Mouse (Mus musculus): ENCODE measurements around the gene Psmb7. TPM values are rescaled to one million over a fixed set of nuclear protein-coding genes. Genes with fewer than 3 reads are reported as not detected.

Gene Psmb7
- polyA plus RNA-seq, 1 experiment from 2014 or later = 213 TPM

GRCm38 (mm10) chr2:38556721-38557120 is 87.2 kb downstream of the Psmb7 start:
- no peak overlapping the region for H3K4me2 ChIP-seq
- H3K4me1 ChIP-seq = peaks cover 38% of the 10 kb centered on the region
- no peaks in the 10 kb centered on the region for H3K27me3 ChIP-seq (replicated peaks)
- WGBS = 64% methylated on average over 3 of the region's 3 CpGs
- peaks cover 57% of the 10 kb centered on the region for H3K36me3 ChIP-seq
- no peak overlapping the region for H3K4me3 ChIP-seq
- no peaks in the 10 kb centered on the region for H3K9me3 ChIP-seq
- no peak for ATAC-seq (ENCODE audit: extremely low read depth, insufficient number of reproducible peaks, low FRiP score, low TSS enrichment)
- H3K27ac ChIP-seq (replicated peaks) = no peak overlapping the region
- H3K9ac ChIP-seq = no peak overlapping the region

GRCm38 (mm10) chr2:38555659-38556058 is 88.2 kb downstream of the Psmb7 start:
- Histone ChIP-seq H3K4me1 (peaks cover 36% of the 10 kb centered on the region), H3K4me3 (no peak overlapping the region), H3K27ac (replicated peaks) (no peak overlapping the region), H3K9ac (no peak overlapping the region), H3K4me2 (no peak overlapping the region), H3K9me3 (no peaks in the 10 kb centered on the region), H3K27me3 (replicated peaks) (no peaks in the 10 kb centered on the region), H3K36me3 (peaks cover 57% of the 10 kb centered on the region)
- 82% methylated on average over 4 of the region's 4 CpGs for WGBS
- ATAC-seq (ENCODE audit: extremely low read depth, insufficient number of reproducible peaks, low FRiP score, low TSS enrichment) = no peak

- H3K27ac ChIP-seq (replicated peaks) = no peak overlapping the region
- no peak overlapping the region for H3K4me2 ChIP-seq
- H3K4me3 ChIP-seq = no peak overlapping the region
- H3K9me3 ChIP-seq = no peaks in the 10 kb centered on the region
- 79% methylated on average over 19 of the region's 19 CpGs for WGBS
- no peak overlapping the region for H3K9ac ChIP-seq
- peaks cover 34% of the 10 kb centered on the region for H3K4me1 ChIP-seq
- H3K36me3 ChIP-seq = peaks cover 51% of the 10 kb centered on the region
- ATAC-seq (ENCODE audit: extremely low read depth, insufficient number of reproducible peaks, low FRiP score, low TSS enrichment) = no peak
- no peaks in the 10 kb centered on the region for H3K27me3 ChIP-seq (replicated peaks)
These were observed 89.5 kb downstream of the Psmb7 start for GRCm38 (mm10) chr2:38554226-38554995.

GRCm38 (mm10) chr2:38552004-38552443 is 91.9 kb downstream of the Psmb7 start:
- Histone ChIP-seq H3K4me2 (no peak overlapping the region), H3K36me3 (peaks cover 33% of the 10 kb centered on the region), H3K27me3 (replicated peaks) (no peaks in the 10 kb centered on the region), H3K4me1 (peaks cover 42% of the 10 kb centered on the region), H3K4me3 (no peak overlapping the region), H3K9me3 (no peaks in the 10 kb centered on the region), H3K27ac (replicated peaks) (no peak overlapping the region), H3K9ac (no peak overlapping the region)
- 88% methylated on average over 15 of the region's 15 CpGs for WGBS
- no peak for ATAC-seq (ENCODE audit: extremely low read depth, insufficient number of reproducible peaks, low FRiP score, low TSS enrichment)

GRCm38 (mm10) chr2:38547793-38548517 is 95.9 kb downstream of the Psmb7 start:
- Histone ChIP-seq H3K36me3 (peaks cover 28% of the 10 kb centered on the region), H3K9ac (no peak overlapping the region), H3K4me3 (no peak overlapping the region), H3K27me3 (replicated peaks) (no peaks in the 10 kb centered on the region), H3K4me2 (no peak overlapping the region), H3K9me3 (no peaks in the 10 kb centered on the region), H3K27ac (replicated peaks) (no peak overlapping the region), H3K4me1 (peaks cover 59% of the 10 kb centered on the region)
- no peak for ATAC-seq (ENCODE audit: extremely low read depth, insufficient number of reproducible peaks, low FRiP score, low TSS enrichment)
- WGBS = 71% methylated on average over 11 of the region's 11 CpGs

- ATAC-seq (ENCODE audit: extremely low read depth, insufficient number of reproducible peaks, low FRiP score, low TSS enrichment) = no peak
- Histone ChIP-seq H3K27me3 (replicated peaks) (no peaks in the 10 kb centered on the region), H3K9ac (no peak overlapping the region), H3K9me3 (no peaks in the 10 kb centered on the region), H3K27ac (replicated peaks) (peak overlapping the region; percentile 61), H3K36me3 (peaks cover 17% of the 10 kb centered on the region), H3K4me2 (no peak overlapping the region), H3K4me1 (peaks cover 72% of the 10 kb centered on the region), H3K4me3 (no peak overlapping the region)
- WGBS = 61% methylated on average over 5 of the region's 5 CpGs
These were observed 97.1 kb downstream of the Psmb7 start for GRCm38 (mm10) chr2:38546748-38547147.

- no peak overlapping the region for H3K9ac ChIP-seq
- peak overlapping the region; percentile 61 for H3K27ac ChIP-seq (replicated peaks)
- no peak for ATAC-seq (ENCODE audit: extremely low read depth, insufficient number of reproducible peaks, low FRiP score, low TSS enrichment)
- H3K9me3 ChIP-seq = no peaks in the 10 kb centered on the region
- no peaks in the 10 kb centered on the region for H3K27me3 ChIP-seq (replicated peaks)
- peaks cover 77% of the 10 kb centered on the region for H3K4me1 ChIP-seq
- WGBS = 18% methylated on average over 6 of the region's 6 CpGs
- H3K4me2 ChIP-seq = no peak overlapping the region
- H3K36me3 ChIP-seq = peaks cover 12% of the 10 kb centered on the region
- no peak overlapping the region for H3K4me3 ChIP-seq
These were observed 97.7 kb downstream of the Psmb7 start for GRCm38 (mm10) chr2:38546222-38546621.

GRCm38 (mm10) chr2:38545706-38546105 is 98.2 kb downstream of the Psmb7 start:
- H3K9ac ChIP-seq = no peak overlapping the region
- no peak for ATAC-seq (ENCODE audit: extremely low read depth, insufficient number of reproducible peaks, low FRiP score, low TSS enrichment)
- H3K27ac ChIP-seq (replicated peaks) = peak overlapping the region; percentile 61
- no peaks in the 10 kb centered on the region for H3K9me3 ChIP-seq
- H3K4me3 ChIP-seq = no peak overlapping the region
- H3K4me2 ChIP-seq = no peak overlapping the region
- no peaks in the 10 kb centered on the region for H3K27me3 ChIP-seq (replicated peaks)
- peaks cover 6% of the 10 kb centered on the region; the same call in 1 of the 2 replicates for H3K36me3 ChIP-seq
- H3K4me1 ChIP-seq = peaks cover 82% of the 10 kb centered on the region

GRCm38 (mm10) chr2:38544982-38545381 is 98.9 kb downstream of the Psmb7 start:
- Histone ChIP-seq H3K4me2 (no peak overlapping the region), H3K4me3 (no peak overlapping the region), H3K36me3 (0 out of 2 replicates have a peak, but pooled peaks cover 3% of the 10 kb centered on the region), H3K27me3 (replicated peaks) (no peaks in the 10 kb centered on the region), H3K9me3 (no peaks in the 10 kb centered on the region), H3K9ac (no peak overlapping the region), H3K27ac (replicated peaks) (no peak overlapping the region), H3K4me1 (peaks cover 89% of the 10 kb centered on the region)
- WGBS = 76% methylated on average over 6 of the region's 6 CpGs
- ATAC-seq (ENCODE audit: extremely low read depth, insufficient number of reproducible peaks, low FRiP score, low TSS enrichment) = no peak

GRCm38 (mm10) chr2:38544341-38544740 is 99.5 kb downstream of the Psmb7 start:
- H3K4me3 ChIP-seq = no peak overlapping the region
- H3K27me3 ChIP-seq (replicated peaks) = no peaks in the 10 kb centered on the region
- H3K27ac ChIP-seq (replicated peaks) = no peak overlapping the region
- peaks cover 90% of the 10 kb centered on the region for H3K4me1 ChIP-seq
- H3K9ac ChIP-seq = no peak overlapping the region
- no peak for ATAC-seq (ENCODE audit: extremely low read depth, insufficient number of reproducible peaks, low FRiP score, low TSS enrichment)
- H3K4me2 ChIP-seq = no peak overlapping the region
- no peaks in the 10 kb centered on the region for H3K36me3 ChIP-seq
- no peaks in the 10 kb centered on the region for H3K9me3 ChIP-seq

GRCm38 (mm10) chr2:38543158-38543557 is 100.7 kb downstream of the Psmb7 start:
- WGBS = 77% methylated on average over 2 of the region's 2 CpGs
- H3K27ac ChIP-seq (replicated peaks) = no peak overlapping the region
- no peak for ATAC-seq (ENCODE audit: extremely low read depth, insufficient number of reproducible peaks, low FRiP score, low TSS enrichment)
- H3K27me3 ChIP-seq (replicated peaks) = no peaks in the 10 kb centered on the region
- H3K4me1 ChIP-seq = peaks cover 83% of the 10 kb centered on the region
- H3K36me3 ChIP-seq = no peaks in the 10 kb centered on the region
- H3K9ac ChIP-seq = no peak overlapping the region
- no peak overlapping the region for H3K4me3 ChIP-seq
- no peaks in the 10 kb centered on the region for H3K9me3 ChIP-seq
- H3K4me2 ChIP-seq = no peak overlapping the region
